Mouse (Mus musculus) left cerebral cortex, adult 11 months (tissue): ENCODE data around the gene Ruvbl2.
A peak's percentile ranks its signal among the peaks of the same experiment; 100 is the strongest.
"Not testable (repeated sequence)": the region's sequence is repeated elsewhere in the genome, so short reads cannot be mapped to it uniquely, and the experiment has no call there.

Source experiments
- DNase-seq: peaks from one replicate; pipeline ENCODE4 v3.0.0; 2022; ENCODE audit warnings: low spot score

Ruvbl2 gene

DNA sequence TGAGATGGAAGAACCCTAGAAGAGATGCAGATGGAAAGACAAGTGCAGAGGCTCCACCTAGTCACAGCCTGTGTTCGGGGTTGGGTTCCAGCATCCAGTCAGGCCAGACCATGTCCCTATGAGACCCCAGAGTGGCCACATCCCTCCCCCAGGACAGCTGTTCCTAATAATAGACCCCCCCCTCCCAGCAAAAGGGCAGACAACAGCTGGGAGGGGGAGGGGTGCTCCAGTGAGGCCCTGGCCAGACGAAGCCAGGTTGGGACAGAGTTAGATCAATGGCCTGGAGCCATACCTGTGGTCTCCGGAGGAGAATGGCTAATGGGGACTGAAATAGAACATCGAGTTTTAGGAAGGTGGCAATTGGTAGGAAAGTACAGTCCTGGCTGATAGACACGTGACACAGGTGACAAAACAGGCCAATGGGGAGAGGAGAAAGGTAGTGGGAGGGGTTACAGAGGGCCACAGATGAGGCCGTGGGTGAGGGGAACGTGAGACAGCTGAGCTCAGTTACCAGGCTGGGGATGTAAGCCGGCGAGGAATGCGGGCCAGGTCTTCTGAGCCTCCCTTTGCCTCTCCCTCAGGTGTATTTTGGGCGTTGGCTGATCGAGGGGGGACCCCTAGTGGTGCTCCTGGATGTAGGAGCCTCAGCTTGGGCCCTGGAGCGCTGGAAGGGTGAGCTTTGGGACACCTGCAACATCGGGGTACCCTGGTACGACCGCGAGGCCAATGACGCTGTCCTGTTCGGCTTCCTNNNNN lies at the start of gene Ruvbl2:
Gene Ruvbl2, minus strand, starts transcription at position 576 of the 756 bp plus-strand sequence.
- DNase-seq = no peak

DNA sequence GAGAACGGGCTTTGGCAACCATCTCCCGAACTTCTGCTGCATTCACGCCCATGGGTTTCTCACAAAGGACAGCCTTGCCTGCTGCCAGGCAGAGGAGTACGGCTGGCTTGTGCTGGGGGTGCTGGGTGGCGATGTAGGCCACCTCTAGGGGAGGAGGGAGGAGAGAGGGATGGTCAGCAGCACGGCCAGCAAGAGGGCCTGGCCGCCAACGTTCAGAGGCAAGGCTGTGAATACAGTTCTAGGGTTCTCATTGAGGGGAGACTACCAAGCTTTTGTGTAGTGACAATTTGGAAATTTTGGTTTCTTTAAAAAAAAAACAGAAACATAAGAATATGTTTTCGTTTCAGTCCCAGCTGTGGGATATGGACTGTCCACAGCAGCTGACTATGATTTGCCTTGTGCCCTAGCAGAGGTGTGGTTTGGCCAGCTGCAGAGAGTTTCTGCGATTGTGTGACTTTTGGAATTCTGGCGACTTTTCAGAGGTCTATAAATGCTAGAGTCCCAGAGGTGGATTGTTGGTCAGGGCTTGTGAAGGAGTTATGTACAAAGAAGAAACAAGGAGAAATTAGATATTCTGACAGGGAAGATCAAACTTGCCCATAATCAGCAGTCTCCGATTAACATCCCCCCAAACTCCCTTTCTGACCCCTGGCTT lies 49.0 kb upstream of the Ruvbl2 start, which contains the start of gene Gm45808:
Gene Gm45808, minus strand, starts transcription at position 51 of the 655 bp plus-strand sequence.
- no peak for DNase-seq

DNA sequence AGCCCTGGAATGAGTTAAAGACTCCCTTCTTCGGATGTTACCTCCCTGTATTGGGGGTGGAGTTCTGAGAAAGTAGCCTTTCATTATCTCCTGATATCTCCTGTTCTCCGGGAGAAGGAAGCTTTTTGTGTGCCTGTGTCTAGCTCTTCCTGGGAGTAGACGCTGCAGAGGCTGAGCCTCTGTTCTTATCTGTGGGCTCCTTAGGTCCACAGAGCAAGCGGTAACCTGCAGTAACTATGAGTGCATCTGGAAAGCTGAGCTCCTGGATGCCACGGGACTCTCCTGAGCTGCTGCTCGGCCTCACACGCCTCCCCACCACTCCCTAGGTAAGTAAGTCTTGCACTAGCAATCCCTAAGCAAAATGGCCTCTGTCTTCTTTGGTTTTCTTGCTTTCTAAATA lies 48.3 kb upstream of the Ruvbl2 start:
- DNase-seq = no peak

DNA sequence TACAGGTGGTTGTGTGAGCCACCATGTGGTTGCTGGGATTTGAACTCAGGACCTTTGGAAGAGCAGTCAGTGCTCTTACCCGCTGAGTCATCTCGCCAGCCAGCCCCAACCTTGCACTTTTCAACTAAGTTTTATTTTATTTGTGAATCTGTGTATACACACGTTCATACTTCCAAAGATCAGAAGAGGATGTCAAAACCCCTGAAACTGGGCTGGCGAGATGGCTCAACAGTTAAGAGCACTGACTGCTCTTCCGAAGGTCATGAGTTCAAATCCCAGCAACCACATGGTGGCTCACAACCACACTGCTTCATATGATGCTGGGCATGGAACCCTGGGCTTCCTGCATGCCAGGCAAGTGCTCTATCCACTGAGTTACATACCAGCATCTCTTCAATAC lies 47.1 kb upstream of the Ruvbl2 start:
- DNase-seq = not testable (repeated sequence)

DNA sequence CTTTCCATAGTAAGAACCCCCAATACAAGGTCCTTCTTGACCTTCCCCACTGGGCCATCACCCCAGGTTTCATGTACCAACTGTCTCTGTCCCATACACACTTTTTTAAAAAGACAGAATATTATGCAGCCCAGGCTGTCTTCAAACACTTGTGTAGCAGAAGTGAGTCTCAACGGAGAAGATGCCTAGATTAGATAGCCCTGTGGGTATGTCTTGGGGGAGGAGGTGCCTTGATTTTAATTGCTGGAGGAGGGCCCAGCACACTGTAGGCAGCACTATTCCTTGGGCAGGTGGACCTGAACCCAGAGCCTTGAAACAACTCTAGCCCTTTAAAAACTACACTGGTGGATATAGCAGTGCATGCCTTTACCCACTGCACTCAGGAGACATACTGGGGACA lies 44.3 kb upstream of the Ruvbl2 start:
- no peak for DNase-seq

DNA sequence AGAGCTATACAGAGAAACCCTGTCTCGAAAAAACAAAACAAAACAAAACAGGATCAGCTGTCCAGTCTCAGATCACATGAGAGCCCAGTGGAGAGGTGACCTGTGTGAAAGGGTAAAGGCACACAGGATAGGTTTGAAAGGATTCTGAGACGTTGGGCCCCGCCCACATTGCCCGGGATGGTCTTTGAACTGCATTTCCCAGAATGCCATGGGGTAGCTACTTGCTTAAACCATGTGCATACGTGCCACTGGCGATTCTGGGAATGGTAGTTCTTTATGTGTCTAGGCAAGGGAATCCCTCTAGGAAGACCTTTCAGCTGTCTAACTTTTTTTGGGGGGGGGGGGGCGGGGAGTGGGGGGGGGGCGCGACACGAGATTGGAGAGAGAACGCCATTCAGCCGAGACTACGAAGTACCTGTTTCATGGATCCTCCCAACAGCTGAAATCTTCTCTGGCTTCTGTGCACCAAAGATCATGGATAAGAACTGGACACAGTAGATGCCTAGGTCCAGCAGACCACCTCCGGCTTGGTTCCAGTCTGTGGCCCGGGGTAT lies 43.6 kb upstream of the Ruvbl2 start, which contains the start of gene Tulp2:
Gene Tulp2, plus strand, starts transcription at position 504 of the 554 bp plus-strand sequence.
- no peak for DNase-seq

DNA sequence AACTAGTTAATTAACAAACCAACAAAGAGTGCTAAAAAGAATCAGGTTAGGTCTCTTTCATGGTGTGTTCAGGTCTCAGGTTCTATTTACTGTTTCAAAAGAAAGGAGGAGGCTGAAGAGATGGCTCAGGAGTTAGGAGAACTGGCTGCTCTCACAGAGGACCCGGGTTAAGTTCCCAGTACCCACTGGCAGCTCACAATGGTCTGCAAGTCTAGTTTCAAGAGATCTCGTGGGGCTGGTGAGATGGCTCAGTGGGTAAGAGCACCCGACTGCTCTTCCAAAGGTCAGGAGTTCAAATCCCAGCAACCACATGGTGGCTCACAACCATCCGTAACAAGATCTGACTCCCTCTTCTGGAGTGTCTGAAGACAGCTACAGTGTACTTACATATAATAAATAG lies 42.4 kb upstream of the Ruvbl2 start:
- not testable (repeated sequence) for DNase-seq

DNA sequence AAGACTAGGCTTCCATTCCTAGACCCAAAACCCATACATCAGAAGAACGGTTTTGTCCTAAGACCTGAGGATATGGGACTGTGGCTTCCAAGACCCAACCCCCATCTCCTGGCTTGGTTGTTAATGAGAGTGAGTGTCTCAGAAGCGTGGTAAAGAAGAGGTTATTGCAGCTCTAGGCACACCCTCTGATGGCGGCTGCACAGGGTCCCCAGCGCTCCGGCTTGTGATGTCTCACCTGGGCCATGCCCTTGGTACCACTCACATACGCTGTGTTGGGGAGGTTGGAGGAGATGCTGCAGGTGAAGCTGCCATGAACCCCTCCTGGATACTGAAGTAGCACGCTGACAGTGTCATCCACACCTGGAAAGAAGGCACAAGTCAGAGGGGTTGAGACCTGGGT lies 40.9 kb upstream of the Ruvbl2 start:
- no peak for DNase-seq

DNA sequence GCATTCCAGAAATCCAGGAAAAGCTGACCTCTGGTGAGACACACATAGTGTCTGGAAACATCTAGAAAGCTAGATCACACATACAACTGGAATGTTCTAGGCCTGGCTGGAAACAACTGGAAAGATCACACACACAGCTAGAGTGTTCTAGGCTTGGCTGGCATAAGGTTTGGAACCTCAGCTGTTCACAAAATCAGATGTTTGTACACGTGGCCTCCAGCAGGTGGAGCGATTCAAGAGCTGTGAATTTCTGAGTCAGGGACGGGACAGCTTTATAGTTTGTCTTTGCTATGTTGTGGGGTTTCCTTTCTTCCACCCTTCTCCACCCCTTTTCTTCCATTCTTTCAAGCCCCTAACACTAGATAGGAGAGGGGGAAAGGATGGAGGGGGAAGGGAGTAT lies 39.1 kb upstream of the Ruvbl2 start:
- DNase-seq = no peak

DNA sequence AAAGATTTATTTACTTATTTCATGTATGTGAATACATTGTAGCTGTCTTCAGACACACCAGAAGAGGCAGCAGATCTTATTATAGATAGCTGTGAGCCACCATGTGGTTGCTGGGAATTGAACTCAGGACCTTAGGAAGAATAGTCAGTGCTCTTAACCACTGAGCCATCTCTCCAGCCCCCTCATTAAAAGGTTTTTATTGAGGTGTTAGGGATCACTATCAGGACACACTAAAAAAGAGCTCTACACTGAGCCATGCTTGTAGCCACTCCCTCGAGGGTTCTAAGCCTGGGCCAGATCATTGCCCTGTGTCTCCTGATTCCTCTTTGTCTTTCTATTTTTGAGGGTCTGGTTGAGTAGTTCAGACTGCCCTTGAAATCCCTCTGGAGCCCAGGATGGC lies 38.6 kb upstream of the Ruvbl2 start:
- no peak for DNase-seq

DNA sequence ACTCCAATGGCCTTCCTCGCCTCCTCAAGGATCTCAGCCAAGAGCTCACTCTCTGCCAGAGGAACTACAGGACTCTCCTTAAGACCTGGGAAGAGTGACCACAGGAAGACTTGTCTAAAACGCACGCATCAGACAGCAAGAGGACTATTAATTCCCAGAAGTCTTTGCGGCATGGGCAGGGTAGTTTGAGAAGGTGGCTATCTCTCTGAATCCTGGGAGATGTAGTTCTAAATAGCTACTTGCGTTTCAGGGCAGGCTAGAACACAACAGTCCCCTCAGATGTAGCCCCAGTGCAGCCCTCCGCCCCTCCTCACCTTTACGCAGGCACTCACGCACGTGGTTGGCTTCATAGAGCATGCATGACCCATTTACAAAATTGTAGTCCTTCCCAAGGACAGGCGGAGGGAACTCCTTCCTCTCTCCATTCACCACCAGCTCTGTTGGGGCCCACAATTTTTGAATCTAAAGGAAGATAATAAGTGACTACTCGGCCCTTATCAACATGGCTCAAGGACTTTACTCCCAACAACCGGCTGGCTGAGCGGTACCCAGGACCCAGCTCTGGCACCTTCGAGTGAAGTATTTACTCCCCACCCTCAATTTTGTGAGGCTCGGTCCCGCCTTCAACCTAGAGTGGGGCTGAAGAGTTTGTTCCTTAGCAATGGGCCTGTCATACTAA lies 37.5 kb upstream of the Ruvbl2 start:
- no peak for DNase-seq

DNA sequence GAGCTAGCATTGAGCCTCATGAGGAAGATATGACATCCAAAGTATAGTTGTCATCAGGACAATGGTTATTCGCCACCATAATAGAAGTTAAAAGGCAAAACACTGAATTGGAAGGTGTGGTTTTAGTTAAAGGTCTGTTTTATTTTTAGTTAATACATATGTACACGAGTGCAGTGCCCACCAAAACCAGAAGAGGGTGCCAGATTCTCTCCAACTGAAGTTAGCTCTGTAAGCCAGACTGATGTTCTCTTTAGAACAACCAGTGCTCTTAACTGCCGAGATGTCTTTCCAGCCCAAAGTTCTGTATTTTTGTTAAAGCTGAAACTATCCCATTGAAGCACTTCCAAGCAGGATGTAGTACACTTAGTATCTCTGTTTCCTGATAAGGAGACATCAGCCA lies 33.0 kb upstream of the Ruvbl2 start:
- no peak for DNase-seq

DNA sequence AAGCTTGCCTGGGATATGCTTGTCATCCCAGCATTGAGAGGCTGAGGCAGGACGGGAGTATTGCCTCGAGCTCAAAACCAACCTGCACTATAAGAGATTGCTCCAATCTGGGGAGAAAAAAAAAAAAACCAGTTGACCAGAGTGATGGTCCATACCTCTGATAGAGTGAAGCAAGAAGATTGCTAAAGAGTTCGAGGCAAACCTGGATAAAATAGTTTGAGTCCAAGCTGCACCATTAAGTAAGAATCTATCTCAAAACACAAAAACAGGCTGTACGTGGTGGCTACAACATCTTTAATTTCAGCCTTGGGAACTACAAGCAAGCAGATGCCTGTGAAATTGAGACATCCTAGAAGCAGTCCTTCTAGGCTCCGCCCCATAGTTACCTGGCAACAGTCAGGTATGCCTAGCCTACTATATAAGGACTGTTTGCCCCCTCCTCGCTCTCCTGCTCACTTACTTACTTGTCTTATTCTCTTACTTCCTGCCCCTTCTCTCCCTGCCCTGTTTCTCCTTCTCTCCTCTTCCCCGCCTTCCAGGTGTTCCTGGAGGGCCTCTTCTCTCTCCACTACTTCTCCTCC lies 29.3 kb upstream of the Ruvbl2 start:
- DNase-seq = no peak

DNA sequence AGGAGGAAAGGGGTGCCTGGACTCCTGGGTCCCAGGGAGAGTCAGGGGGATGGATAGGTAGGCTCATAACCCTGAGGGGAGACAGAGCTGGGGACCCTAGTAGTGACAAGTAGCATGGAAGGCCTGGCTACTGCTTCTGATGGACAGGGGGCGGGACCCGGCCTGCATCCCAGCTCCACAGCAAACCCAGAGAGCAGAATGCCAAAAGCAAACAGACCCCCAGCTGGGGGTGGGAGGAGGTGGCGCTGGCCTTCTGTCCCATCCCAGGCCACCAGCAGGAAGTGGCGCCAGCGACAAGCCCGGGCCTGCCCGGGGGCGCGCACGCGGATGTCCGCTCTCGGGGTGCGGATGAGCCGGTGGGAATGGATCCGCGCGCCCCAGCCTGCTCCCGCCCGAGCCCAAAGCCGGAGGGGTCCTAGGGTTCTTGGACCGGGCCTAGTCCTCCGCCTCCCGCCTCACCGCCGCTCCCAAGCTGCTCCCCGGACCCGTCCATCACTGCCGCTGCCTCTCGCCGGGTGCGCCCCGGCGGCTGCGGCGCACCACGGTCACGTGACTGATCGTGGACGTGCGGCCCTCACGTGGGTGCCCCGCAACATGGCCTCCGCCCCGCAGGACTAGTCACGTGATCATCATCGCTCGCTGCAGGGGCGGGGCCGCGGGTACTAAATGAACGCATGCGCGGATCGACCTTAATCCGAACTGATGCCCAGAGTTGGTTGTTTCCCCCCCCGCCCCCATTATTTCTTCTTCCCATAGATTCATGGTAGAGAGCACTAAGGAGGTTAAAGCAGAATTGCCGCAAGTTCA lies 28.6 kb upstream of the Ruvbl2 start, which contains the start of gene Bax:
Gene Bax, minus strand, starts transcription at position 616 of the 807 bp plus-strand sequence.
- peak; percentile 97 for DNase-seq

DNA sequence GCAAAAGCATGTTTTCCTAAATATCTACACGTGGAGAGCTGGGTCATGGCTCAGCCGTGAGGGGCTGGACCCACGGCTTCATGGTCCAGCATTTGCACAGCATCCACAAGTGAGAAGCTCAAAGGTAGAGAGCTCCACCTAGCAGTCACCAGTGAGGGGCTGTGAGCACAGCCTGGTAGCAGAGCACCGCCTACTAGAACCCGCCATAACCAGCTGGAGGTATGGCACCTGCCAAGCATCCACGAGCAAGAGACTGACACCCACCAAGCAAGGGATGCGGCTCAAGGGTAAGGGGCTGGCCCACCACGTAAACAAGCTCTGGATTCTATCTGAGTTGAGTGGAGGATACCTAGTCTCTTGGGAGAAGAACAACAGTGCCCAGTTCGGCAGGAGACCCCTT lies 27.7 kb upstream of the Ruvbl2 start:
- DNase-seq = no peak

DNA sequence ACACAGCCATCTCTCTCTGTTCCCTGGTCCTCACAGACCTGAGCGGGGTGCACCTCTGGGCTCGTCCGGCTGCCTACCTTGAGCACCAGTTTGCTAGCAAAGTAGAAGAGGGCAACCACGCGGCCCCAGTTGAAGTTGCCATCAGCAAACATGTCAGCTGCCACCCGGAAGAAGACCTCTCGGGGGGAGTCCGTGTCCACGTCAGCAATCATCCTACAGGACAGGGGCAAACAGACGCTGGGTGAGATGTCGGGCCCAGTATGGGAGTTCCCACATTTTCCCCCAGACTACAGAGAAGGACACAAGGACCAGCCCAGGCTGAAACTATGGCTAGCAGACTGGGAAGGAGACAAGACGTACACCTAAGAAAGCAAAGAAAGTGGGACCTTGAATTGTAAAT lies 27.2 kb upstream of the Ruvbl2 start:
- no peak for DNase-seq

DNA sequence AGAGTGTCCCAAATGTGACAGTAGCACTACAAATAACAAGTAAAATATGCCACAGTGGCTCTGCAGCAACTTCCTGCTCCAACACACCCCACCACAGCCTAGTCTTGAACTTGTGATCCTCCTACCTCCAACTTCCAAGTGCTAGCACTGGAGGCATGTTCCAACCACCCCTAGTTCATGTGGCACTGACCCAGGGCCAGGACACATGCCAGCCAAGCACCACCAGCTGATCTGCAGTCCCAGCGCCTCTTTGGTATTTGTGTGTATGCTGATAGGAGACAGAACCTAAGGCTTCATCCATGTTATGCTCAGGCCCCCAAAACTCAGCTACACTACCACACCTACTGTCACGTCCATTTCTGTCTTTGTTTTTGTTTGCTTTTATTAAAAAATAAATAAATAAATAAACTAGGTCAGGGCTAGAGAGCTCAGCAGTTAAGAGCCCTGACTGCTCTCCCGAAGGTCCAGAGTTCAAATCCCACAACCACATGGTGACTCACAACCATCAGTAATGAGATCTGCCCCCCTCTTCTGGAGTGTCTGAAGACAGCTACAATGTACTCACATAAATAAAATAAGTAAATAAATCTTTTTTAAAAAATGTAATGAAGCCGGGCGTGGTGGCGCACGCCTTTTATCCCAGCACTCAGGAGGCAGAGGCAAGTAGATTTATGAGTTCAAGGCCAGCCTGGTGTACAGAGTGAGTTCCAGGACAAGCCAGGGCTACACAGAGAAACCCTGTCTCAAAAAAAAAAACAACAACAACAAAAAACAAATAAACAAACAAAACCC lies 26.3 kb upstream of the Ruvbl2 start:
- no peak for DNase-seq

DNA sequence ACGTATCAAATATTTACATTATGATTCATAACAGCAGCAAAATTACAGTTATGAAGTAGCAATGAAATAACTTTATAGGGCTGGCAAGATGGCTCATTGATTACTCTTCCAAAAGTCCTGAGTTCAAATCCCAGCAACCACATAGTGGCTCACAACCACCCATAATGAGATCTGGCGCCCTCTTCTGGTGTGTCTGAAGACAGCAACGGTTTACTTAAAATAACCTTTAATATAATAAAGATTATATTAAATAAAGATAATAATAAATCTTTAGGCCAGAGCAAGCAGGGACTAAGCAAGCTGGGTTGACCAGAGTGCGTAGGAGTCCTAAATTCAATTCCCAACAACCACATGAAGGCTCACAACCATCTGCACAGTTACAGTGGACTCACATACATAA lies 25.0 kb upstream of the Ruvbl2 start:
- not testable (repeated sequence) for DNase-seq

DNA sequence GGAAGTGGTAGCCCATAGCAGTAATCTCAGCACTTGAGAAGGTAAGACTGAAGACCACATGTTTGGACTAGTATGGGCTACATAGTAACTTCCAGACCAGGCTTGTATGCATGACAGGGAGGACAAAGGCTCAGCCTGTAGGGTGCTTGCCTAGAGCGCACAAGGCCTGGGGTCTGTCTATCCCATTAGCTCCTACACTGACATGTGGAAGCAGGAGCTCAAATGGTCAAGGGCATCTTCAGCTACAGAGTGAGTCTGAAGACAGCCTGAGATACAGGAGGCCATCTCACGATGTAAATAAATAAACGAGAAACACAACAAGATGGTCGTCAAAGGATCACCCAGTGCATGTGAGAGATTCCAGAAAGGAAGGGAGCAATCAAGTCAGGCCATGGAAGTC lies 24.4 kb upstream of the Ruvbl2 start:
- no peak for DNase-seq

DNA sequence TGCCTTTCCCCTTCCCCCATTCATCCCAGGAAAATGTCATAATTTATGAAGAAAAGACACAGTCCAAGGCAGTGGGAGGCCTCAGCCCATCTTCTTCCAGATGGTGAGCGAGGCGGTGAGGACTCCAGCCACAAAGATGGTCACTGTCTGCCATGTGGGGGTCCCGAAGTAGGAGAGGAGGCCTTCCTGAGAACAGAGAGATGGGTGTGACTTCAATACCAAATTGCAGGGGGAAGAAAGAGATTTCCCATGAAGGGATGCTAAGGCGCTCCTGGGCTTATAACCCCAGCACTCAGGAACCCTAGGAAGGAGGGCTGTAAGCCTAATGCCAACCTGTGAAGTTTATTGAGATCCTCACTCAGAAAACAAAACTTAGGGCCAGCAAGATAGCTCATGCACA lies 23.9 kb upstream of the Ruvbl2 start:
- no peak for DNase-seq

DNA sequence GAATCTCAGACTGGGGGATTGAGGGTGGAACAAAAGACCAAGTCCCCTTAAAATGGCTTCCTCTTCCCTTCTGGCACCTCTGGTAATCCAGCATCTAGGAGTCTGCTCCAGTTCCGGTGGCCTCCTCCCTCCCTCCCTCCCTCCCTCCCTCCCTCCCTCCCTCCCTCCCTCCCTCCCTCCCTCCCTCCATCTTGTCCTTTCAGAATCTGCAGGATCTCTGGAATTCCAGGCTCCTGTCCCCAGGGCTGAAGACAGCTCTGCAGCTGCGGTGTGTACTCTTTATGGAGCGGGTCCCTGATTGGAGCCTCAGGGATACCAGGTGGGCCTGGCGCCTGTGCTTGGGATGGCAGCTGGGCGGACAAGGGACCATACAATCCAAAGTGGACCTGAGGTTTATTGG lies 23.4 kb upstream of the Ruvbl2 start:
- DNase-seq = no peak
